In genomic region chr1:77496468-77497181, GRCm38 (mm10) we compare ENCODE assay signal across 9 mouse cellular contexts. TPM values are rescaled to one million over a fixed set of nuclear protein-coding genes. Genes with fewer than 3 reads are reported as not detected.
A peak's percentile ranks its signal among the peaks of the same experiment; 100 is the strongest.
DNase-seq lines count a peak whose midpoint lies in the region; ATAC-seq lines count a peak whose summit lies in the region.
"Had no signal": no experiment of that assay in that cellular context is flagged by ENCODE, and none has a peak within 500 bp of the region (broad histone marks: within the 10 kb centered on the region; RNA-seq: fewer than 3 reads in every experiment).

No protein-coding gene starts in this region.

- H3K9me3 ChIP-seq in heart, embryonic 16.5 days (replicated peaks; ENCODE audit: control insufficient read depth, low read length): no peaks in the 10 kb centered on the region
- H3K9me3 ChIP-seq in forebrain, embryonic 10.5 days: no peaks in the 10 kb centered on the region

- no peak for DNase-seq in heart, postnatal 25 days (ENCODE audit: low spot score)
- peak; percentile 85 for DNase-seq in ES-CJ7 (ENCODE audit: low read depth, low spot score)
- peak; percentile 62 for DNase-seq in forebrain, embryonic 10.5 days (ENCODE audit: extremely low spot score, low spot score)
- DNase-seq in mesoderm, embryonic 11.5 days (ENCODE audit: low read depth, low spot score): peak; percentile 80
- no peak for DNase-seq in B cell, adult 2 months
- DNase-seq in lung, postnatal 36 days: no peak

- no peak overlapping the region; the same call in 1 of the 2 replicates for H3K9ac ChIP-seq in heart, embryonic 16.5 days (ENCODE audit: low read length)

- ATAC-seq in heart, embryonic 16.5 days (replicated peaks; ENCODE audit: extremely low read depth, insufficient read depth, low FRiP score): no peak
- ATAC-seq in inflammation-experienced regulatory T-cells, adult 6 months: no peak

- peak overlapping the region; percentile 33 for H3K4me3 ChIP-seq in heart, embryonic 16.5 days (ENCODE audit: low read length)
- H3K4me3 ChIP-seq in forebrain, embryonic 10.5 days: peak overlapping the region; percentile 29

- WGBS in heart, embryonic 16.5 days: 40% methylated on average over 11 of the region's 11 CpGs
- 7% methylated on average over 11 of the region's 11 CpGs for WGBS in forebrain, embryonic 10.5 days

- H3K27me3 ChIP-seq in heart, embryonic 16.5 days (ENCODE audit: control insufficient read depth, insufficient read depth, low read length): no peaks in the 10 kb centered on the region
- peaks cover 14% of the 10 kb centered on the region for H3K27me3 ChIP-seq in forebrain, embryonic 10.5 days (ENCODE audit: poor library complexity, severe bottlenecking)

- intact Hi-C loops in heart, postnatal 25 days (cut with DNase I): no loop called here

- H3K27ac ChIP-seq in heart, embryonic 16.5 days (ENCODE audit: low read length): no peak overlapping the region
- H3K27ac ChIP-seq in forebrain, embryonic 10.5 days: peak overlapping the region; percentile 78

- peak overlapping the region; percentile 43 for H3K4me2 ChIP-seq in heart, embryonic 16.5 days (ENCODE audit: low read depth, low read length)

- no peaks in the 10 kb centered on the region for H3K36me3 ChIP-seq in heart, embryonic 16.5 days (ENCODE audit: control insufficient read depth, insufficient read depth)
- peaks cover 21% of the 10 kb centered on the region for H3K36me3 ChIP-seq in forebrain, embryonic 10.5 days (replicated peaks)

- peaks cover 11% of the 10 kb centered on the region for H3K4me1 ChIP-seq in heart, embryonic 16.5 days (ENCODE audit: control insufficient read depth, insufficient read depth, low read length)
- peaks cover 100% of the 10 kb centered on the region for H3K4me1 ChIP-seq in forebrain, embryonic 10.5 days

RNA-seq across cellular contexts. Expression of gene Epha4, which starts 18.3 kb away (rescaled TPM):
- polyA plus RNA-seq in heart, embryonic 16.5 days (2015; fragmentation: Nextera tagmentation; extraction: Ambion mirVana): 9.0 and 9.1 TPM in 2 replicates
- total RNA-seq in heart, postnatal 25 days (2021): 10 to 100 TPM; 27.4 to 28.7 TPM
- 22.9 and 25.9 TPM in 2 replicates for polyA plus RNA-seq in forebrain, embryonic 10.5 days (2016; fragmentation: Nextera tagmentation; extraction: Ambion mirVana)
- under 1 TPM in 1 of 3 experiments, not detected in 2; 0.39 TPM for polyA plus RNA-seq in inflammation-experienced regulatory T-cells, adult 6 months (2017; shearing (Covaris generic))
- total RNA-seq: MEL had no signal

Comparison
In these comparisons a context has a peak if more than half of its experiments do, and no peak if none do; other contexts are left out.
1. DNase-seq: peak in ES-CJ7 (single experiment), forebrain, embryonic 10.5 days (single experiment) and mesoderm, embryonic 11.5 days (single experiment); none in heart, postnatal 25 days (single experiment), B cell, adult 2 months (0 of 2) and lung, postnatal 36 days (single experiment).